Mouse (Mus musculus) midbrain, embryonic 11.5 days (tissue): ENCODE measurements at regions not wholly inside any gene's neighbourhood (a gene's known extent, or its start where the extent isn't known, plus 50 kb on each side); places are given as distances from the start of the nearest gene placed in this dataset.

Experiments
- ATAC-seq: fragments of 200-750 bp; cut with Nextera tagmentation; 2 replicates; pipeline ENCODE4 v1.8.0; 2017; ENCODE audit warnings: moderate TSS enrichment, moderate library complexity; ENCODE audit not compliant: low FRiP score
- DNase-seq: peaks from one replicate; pipeline ENCODE4 v3.0.0; 2015; ENCODE audit warnings: low spot score; ENCODE audit errors: missing footprints
- H3K27ac ChIP-seq: fragments of 300-500 bp; sonication (generic); 2 replicates; pipeline ENCODE4 v1.5.1; 2014; ENCODE audit warnings: low read depth, low read length
- H3K27me3 ChIP-seq: fragments of 300-500 bp; sonication (generic); 2 replicates; pipeline ENCODE4 v1.6.1; 2014; ENCODE audit warnings: mild to moderate bottlenecking, low read length, moderate library complexity, mixed read lengths; ENCODE audit not compliant: control insufficient read depth, insufficient read depth
- H3K36me3 ChIP-seq: fragments of 300-500 bp; sonication (generic); 2 replicates; pipeline ENCODE4 v1.6.1; 2014; ENCODE audit warnings: mild to moderate bottlenecking, low read length, moderate library complexity, mixed read lengths; ENCODE audit not compliant: control insufficient read depth, insufficient read depth
- H3K4me1 ChIP-seq: fragments of 300-500 bp; sonication (generic); 2 replicates; pipeline ENCODE4 v1.6.1; 2014; ENCODE audit warnings: low read length; ENCODE audit not compliant: control insufficient read depth, insufficient read depth
- H3K4me2 ChIP-seq: fragments of 300-500 bp; sonication (generic); 2 replicates; pipeline ENCODE4 v1.6.1; 2014; ENCODE audit warnings: mild to moderate bottlenecking, moderate library complexity
- H3K4me3 ChIP-seq: fragments of 300-500 bp; sonication (generic); 2 replicates; pipeline ENCODE4 v1.5.1; 2014; ENCODE audit warnings: low read depth, low read length
- H3K9ac ChIP-seq: fragments of 300-500 bp; sonication (generic); 2 replicates; pipeline ENCODE4 v1.6.1; 2014; ENCODE audit warnings: low read length
- H3K9me3 ChIP-seq: fragments of 300-500 bp; sonication (generic); 2 replicates; pipeline ENCODE4 v1.6.1; 2016; ENCODE audit warnings: low read length; ENCODE audit not compliant: control insufficient read depth
- WGBS: fragments of 180-500 bp; shearing (Covaris S2); extraction: QIAGEN DNeasy Blood & Tissue Kit; methylation state at CpG from one replicate; pipeline ENCODE4 v1.1.7; 2014; 5-methylcytosine and 5-hydroxymethylcytosine counted together

GRCm38 (mm10) chrX:110061870-110062269 is 752.2 kb upstream of the Pou3f4 start:
- H3K27me3 ChIP-seq: no peaks in the 10 kb centered on the region
- DNase-seq: no peak
- WGBS: 42% methylated on average over 1 of the region's 1 CpGs
- no peaks in the 10 kb centered on the region for H3K36me3 ChIP-seq
- H3K4me3 ChIP-seq: no peak overlapping the region
- ATAC-seq: no peak
- H3K9ac ChIP-seq: no peak overlapping the region
- H3K4me2 ChIP-seq: no peak overlapping the region
- no peak overlapping the region for H3K27ac ChIP-seq
- no peaks in the 10 kb centered on the region for H3K9me3 ChIP-seq
- H3K4me1 ChIP-seq: no peaks in the 10 kb centered on the region

GRCm38 (mm10) chrX:110076376-110076775 is 737.7 kb upstream of the Pou3f4 start:
- no peak overlapping the region for H3K27ac ChIP-seq
- no peak for ATAC-seq
- WGBS: 54% methylated on average over 4 of the region's 4 CpGs

GRCm38 (mm10) chrX:110077761-110078531 is 736.1 kb upstream of the Pou3f4 start:
- 69% methylated on average over 3 of the region's 3 CpGs for WGBS
- DNase-seq (no peak), ATAC-seq (peak; percentile 77)
- H3K36me3 ChIP-seq: no peaks in the 10 kb centered on the region
- H3K27me3 ChIP-seq: no peaks in the 10 kb centered on the region
- H3K9me3 ChIP-seq: no peaks in the 10 kb centered on the region
- no peak overlapping the region for H3K4me3 ChIP-seq
- H3K4me2 ChIP-seq: no peak overlapping the region
- H3K4me1 ChIP-seq: no peaks in the 10 kb centered on the region
- no peak overlapping the region for H3K9ac ChIP-seq
- H3K27ac ChIP-seq: no peak overlapping the region

More at GRCm38 (mm10) chrX:110076376-110076775, 737.7 kb upstream of the Pou3f4 start:
- no peak overlapping the region for H3K4me3 ChIP-seq
- H3K9ac ChIP-seq: no peak overlapping the region
- H3K9me3 ChIP-seq: no peaks in the 10 kb centered on the region
- no peaks in the 10 kb centered on the region for H3K36me3 ChIP-seq
- H3K4me1 ChIP-seq: no peaks in the 10 kb centered on the region
- H3K4me2 ChIP-seq: no peak overlapping the region
- H3K27me3 ChIP-seq: no peaks in the 10 kb centered on the region
- DNase-seq: no peak

- H3K4me3 ChIP-seq: no peak overlapping the region
- 67% methylated on average over 1 of the region's 1 CpGs for WGBS
- ATAC-seq (no peak), DNase-seq (no peak)
- H3K4me1 ChIP-seq: no peaks in the 10 kb centered on the region
- H3K4me2 ChIP-seq: no peak overlapping the region
- no peak overlapping the region for H3K9ac ChIP-seq
- H3K36me3 ChIP-seq: no peaks in the 10 kb centered on the region
- no peaks in the 10 kb centered on the region for H3K27me3 ChIP-seq
- H3K9me3 ChIP-seq: no peaks in the 10 kb centered on the region
- no peak overlapping the region for H3K27ac ChIP-seq
Observed at GRCm38 (mm10) chrX:110096976-110097375, 717.1 kb upstream of the Pou3f4 start.

- H3K4me2 ChIP-seq: no peak overlapping the region
- no peak overlapping the region for H3K9ac ChIP-seq
- ATAC-seq: no peak
- no peaks in the 10 kb centered on the region for H3K36me3 ChIP-seq
- H3K27ac ChIP-seq: no peak overlapping the region
- no peaks in the 10 kb centered on the region for H3K4me1 ChIP-seq
- H3K4me3 ChIP-seq: no peak overlapping the region
- no peaks in the 10 kb centered on the region for H3K27me3 ChIP-seq
- no peaks in the 10 kb centered on the region for H3K9me3 ChIP-seq
- DNase-seq: no peak
Observed at GRCm38 (mm10) chrX:110109490-110109889, 704.6 kb upstream of the Pou3f4 start.

- ATAC-seq (no peak), DNase-seq (no peak)
- Histone ChIP-seq H3K4me2 (no peak overlapping the region), H3K4me1 (no peaks in the 10 kb centered on the region), H3K27me3 (no peaks in the 10 kb centered on the region), H3K36me3 (no peaks in the 10 kb centered on the region), H3K9me3 (no peaks in the 10 kb centered on the region), H3K9ac (no peak overlapping the region), H3K4me3 (no peak overlapping the region), H3K27ac (no peak overlapping the region)
- WGBS: 93% methylated on average over 3 of the region's 3 CpGs
Observed at GRCm38 (mm10) chrX:110117471-110118190, 696.4 kb upstream of the Pou3f4 start.

- H3K27me3 ChIP-seq: no peaks in the 10 kb centered on the region
- no peak overlapping the region for H3K4me3 ChIP-seq
- ATAC-seq: no peak
- H3K9me3 ChIP-seq: no peaks in the 10 kb centered on the region
- no peak for DNase-seq
- no peak overlapping the region for H3K9ac ChIP-seq
- WGBS: 80% methylated on average over 1 of the region's 1 CpGs
- no peak overlapping the region for H3K27ac ChIP-seq
- H3K4me1 ChIP-seq: no peaks in the 10 kb centered on the region
- H3K4me2 ChIP-seq: no peak overlapping the region
- no peaks in the 10 kb centered on the region for H3K36me3 ChIP-seq
Observed at GRCm38 (mm10) chrX:110120720-110121119, 693.4 kb upstream of the Pou3f4 start.
